Mouse (Mus musculus): ENCODE results near the gene Bend3.

DNA sequence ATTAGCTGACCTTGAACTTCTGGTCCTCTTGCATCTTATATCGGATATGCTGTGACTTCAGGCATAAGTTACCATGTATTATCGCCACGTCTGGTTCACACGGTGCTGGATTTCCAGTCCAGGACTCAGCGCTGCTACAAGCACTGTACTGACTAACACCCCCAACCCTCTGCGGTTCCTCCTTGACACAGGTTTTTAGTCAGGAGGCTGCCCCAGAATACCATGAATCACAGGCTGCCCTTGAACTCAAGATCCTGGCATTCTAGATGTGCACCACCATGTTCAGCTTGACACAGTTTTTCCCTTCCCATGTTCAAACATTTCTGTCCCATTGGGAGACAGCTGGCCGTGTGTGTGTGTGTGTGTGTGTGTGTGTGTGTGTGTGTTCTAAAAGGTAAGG, 10.5 kb downstream of the Bend3 start:
- no peak for TF ChIP-seq CHD2 (IDR thresholded peaks at IDR 0.05; ENCODE audit: low read depth, low read length)
- no peak for TF ChIP-seq ZC3H11A (IDR thresholded peaks at IDR 0.05; ENCODE audit: borderline replicate concordance, low read depth, low read length)
- no peak for TF ChIP-seq ZNF384 (IDR thresholded peaks at IDR 0.05; ENCODE audit: low read depth, low read length)
- TF ChIP-seq HCFC1 (IDR thresholded peaks at IDR 0.05; ENCODE audit: borderline replicate concordance, insufficient read depth, low read length): no peak
